Mouse (Mus musculus) adrenal gland, adult 2 months (tissue): ENCODE measurements around the gene Engase. TPM values are rescaled to one million over a fixed set of nuclear protein-coding genes. Genes with fewer than 3 reads are reported as not detected.

Experiments used
- DNase-seq: peaks from one replicate; pipeline ENCODE4 v3.0.0; 2021
- long read RNA-seq: library from polyadenylated mRNA; stranded (forward); transcript quantifications from one replicate; pipeline ENCODE4 v2.0.0, GENCODE M21; 2021
- polyA plus RNA-seq: library from polyadenylated mRNA; depleted of rRNA; stranded (reverse); fragments of >200 nt; gene quantifications from 2 replicates; pipeline ENCODE4 v1.2.3, GENCODE M21; 2012; rRNA removed
- total RNA-seq, 2 experiments: library from RNA; stranded (reverse); gene quantifications; 2 replicates each; pipeline ENCODE4 v1.2.3; 2021

Gene Engase
- total RNA-seq = 10 to 100 TPM; 10.1 to 17.1 TPM
- 26.4 and 40.6 TPM in 2 replicates for polyA plus RNA-seq
- long read RNA-seq, full-length matches to known transcripts = 18 of 26 reads
- long read RNA-seq, partial matches to known transcripts = 0 of 26 reads
- long read RNA-seq, other reads (novel, unspliced or antisense) = 8 of 26 reads

DNA sequence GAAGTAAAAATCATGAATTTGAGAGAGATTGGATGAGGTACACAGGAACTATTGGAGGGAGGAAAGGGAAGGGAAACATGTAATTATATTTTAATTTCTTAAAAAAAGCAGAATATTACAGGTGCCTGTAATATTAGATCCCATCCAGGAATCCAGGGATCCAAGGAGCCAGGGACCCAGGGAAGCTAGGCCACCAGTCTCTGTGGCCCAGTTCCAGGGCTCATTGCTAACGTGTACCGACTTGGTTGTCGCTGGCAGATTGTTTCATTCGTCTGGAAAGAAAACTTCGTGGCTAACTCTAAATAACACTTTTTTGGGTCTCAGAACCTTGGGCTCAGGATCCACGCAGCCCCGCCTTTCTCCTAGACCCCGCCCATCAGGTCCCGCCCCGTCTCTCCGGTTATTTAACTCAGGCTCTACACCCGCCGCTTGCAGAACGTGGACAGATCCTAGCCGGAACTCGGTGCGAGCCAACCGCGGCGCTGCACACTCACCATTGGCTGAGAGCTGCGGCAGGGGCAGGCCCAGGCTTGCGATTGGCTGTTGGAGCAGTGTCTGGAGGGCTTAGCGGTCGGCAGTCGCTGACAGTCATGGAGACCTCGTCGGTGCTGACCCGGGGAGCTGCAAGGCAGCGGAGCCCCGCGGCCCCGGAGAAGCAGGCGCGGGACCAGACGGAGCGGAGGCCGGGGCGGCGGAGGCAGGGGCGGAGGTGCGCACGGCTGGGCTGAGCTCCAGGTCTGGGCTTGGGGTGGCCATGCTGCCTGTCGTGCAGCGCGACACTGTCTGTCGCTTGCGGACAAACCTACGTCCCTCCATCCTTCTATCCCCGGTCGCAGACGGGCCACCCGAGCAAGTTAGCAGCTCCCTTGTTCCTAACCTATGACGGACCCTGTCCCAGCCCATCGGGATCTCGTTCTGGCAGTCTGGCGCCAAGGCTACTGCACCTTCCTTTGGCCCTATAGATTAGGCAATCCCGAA, at the start of gene Engase:
Gene Engase (plus strand): TSS at position 434 of the 978 bp plus-strand sequence.
- DNase-seq = peak; percentile 98

DNA sequence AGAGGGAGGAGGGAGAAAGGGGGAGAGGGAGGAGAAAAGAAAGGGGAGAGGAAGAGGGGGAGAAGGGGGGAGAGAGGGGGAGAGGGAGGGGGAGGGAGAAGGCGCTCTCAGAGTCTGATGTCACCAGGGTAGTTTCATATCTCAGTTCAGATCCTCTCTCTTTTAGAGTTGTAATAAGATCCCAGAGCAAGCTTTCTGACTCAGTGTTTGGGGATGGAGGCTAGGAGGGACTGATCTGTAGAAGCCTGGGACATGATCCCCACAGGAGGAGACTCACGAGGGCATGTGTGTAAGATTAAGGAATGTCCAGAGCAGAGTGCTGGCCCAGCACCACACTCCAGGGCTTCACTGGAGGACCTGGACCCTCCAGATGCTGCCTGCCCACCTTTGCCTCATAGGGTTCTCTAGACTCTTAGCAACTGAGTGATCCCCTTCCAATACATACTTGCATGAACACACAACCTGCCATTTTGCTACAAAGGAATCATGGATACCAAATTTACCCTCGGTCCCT, 49.3 kb upstream of the Engase start:
- DNase-seq = no peak

DNA sequence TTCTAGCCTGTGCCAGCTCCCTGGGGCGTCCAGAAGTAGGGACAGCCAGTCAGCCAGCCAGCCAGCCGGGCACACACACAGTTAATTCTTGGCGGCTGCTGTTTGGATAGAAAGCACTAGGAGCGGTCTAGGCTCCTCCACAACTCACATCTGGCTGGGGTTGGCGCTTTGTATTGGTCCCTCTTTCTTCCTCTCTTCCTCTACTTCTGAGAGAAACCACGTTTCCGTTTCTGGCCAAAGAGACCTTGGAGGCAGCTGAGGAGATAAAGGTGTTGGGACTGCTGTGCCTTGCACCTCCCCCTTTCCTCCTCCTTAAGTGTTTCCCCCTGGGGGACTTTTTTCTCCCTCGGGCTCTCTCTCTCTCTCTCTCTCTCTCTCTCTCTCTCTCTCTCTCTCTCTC, 48.6 kb upstream of the Engase start, which contains the start of gene C1qtnf1:
Gene C1qtnf1 (plus strand): TSS at position 218 of the 400 bp plus-strand sequence.
- DNase-seq = peak; percentile 38

DNA sequence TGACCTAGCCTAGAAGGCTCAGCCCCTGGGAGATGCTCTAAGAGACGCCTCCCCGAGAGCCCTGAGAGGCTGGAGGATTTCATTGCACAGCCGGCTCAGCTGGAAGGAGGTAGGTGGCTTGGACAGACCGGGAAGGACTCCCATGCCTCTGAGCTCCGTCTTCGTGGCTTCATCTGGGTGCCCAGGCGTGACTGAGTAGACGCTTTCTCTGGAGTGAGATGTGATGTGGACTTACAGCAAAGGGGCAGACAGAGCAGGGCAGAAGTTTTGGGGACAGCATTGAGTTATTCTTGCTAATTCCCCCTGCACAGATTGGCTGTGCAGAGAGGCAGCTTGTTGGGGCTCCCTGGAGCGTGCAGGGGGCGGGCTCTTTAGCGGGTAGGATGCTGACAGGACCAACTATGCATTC, 48.2 kb upstream of the Engase start:
- DNase-seq = peak; percentile 50

DNA sequence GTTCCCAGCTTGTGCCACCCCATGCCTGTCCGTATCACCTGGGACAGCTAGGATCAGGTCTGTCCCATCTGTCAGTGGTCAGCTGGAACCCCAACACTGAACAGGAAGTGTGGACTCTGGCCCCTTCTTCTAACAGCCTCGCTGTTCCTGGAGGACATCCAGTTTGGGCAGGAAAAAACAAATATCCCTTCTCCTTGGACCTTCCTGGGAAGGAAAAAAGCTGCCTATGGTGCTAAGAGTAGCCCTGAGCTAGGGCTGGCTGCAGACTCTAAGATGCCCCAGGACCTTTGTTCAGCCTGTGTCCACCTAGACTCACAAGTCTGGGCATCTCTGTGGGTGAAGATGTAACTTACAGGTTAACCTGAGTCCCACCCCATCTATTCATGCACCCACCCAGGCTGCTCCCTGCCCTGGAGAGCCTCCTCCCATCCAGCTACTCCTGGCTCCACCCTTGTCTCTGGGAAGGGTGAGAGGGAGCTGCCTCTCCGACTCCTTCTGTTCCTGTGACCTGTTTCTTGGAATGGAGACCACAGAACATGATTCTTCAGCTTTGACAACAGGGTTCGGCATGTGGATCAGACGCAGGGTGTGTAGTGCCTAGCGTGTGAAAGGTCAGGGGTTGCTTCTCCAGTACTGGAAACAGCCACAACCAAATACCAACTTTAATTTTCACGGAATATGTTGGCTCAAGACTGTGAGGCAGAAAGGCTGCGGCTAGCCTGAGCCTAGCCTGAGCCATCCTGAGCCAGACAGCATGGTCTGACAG, 47.5 kb upstream of the Engase start:
- DNase-seq = no peak

DNA sequence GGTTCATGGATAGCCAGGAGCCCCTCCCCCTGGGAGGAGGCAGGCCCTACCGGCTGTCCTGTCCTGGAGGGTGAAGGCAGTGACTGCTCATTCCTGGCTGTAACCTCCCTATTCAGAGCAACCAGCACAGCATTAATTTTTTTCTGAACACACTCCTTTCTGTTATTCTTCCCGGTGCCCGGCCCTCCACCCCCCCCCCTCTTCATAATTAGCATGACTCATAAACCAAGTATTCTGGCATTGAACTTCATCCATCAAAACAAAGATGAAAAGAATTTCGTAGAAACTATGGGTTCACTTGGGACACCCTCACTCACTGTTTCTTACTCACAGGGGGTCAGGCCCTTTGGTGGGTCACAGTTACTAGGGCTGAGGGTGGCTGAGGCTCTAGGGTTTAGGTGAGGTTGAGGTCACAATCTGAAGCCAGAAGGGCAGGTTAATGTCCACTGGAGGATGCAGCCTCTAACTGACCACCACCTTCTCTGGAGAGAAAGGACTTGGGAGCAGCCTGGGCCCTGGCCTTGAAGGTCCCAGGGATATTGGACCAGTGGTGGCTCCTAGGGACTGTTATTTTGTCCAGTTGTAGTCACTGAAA, 46.2 kb upstream of the Engase start:
- DNase-seq = peak; percentile 54

DNA sequence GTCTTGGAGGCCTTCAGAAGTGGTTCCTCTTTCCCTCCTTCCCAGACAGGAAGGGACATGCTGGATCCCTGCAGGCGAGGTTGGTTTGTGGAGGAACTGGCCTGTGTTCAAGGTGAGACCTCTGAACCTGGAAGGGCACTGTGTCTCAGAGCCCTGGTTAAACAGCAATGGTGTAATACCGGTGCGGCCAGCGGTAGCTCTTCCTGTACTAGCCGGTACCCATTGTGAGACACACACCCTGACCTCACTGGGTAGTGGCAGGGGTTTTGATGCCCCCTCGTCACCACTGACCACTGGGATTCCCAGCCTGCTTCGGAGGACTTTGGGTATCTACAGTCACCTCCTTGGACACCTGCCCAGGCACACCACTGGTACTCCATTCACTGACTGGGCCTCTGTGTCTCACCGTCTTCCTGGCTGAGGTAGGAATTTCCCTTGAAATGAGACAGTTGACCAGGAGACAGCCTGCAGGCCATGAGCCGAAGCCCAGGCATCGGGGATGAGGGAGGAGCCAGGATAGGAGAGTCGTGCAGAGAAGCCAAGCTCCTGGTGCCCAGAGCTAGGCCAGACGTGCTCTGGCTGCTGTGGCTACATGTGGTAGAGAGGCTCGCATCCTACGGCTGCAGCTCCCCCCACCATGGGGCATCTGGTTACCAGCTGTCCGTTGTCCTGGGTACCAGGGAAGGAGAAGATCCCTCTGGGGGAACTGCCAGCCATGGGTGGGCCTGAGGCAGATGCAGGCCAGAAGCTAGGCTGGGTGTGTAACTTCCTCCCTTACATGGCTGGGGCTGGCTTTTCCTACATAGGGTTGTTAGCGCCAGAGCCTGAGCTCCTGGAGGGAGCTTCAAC, 45.3 kb upstream of the Engase start:
- DNase-seq = no peak

DNA sequence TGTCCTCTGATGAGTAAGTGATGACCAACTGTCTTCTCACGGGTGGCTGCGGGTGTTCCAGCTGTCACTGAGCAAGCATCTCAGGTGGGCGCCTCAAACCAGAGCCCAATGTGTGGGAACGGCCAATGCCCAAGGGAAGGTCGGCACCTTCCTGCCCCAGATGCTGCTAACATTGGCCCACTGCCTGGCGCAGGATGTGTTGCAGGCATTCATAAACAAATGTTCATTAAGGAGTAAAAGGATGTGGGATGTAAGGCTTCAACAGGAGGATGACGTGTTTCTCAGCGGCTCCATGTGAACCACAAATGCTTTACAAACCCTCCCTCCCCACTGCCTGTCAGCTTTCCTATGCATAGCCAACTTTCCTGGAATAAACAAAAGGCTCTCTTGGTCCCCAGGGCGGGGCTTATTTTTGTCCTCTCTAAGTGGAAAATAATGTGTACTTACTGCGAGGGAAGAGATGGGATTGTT, 43.2 kb upstream of the Engase start:
- peak; percentile 31 for DNase-seq

DNA sequence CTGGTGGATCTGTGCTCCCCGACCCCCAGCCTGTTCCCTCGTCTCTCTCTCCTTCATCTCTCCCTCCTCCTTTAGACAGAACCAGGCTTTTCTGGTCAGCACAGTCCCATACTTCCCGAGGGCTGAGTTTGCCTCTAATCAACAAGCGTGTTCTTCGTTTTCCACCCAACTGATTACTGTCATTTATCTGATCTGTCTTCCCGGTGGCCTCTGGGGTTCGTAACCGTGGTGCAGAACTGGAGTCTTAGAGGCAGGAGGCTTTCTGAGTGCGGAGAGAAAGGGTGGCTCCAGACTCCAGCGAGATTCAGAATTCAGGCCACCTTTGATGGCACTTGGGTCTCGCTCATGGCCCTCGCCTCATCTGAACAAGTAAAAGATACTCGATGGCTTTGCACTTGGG, 42.5 kb upstream of the Engase start:
- DNase-seq = no peak

DNA sequence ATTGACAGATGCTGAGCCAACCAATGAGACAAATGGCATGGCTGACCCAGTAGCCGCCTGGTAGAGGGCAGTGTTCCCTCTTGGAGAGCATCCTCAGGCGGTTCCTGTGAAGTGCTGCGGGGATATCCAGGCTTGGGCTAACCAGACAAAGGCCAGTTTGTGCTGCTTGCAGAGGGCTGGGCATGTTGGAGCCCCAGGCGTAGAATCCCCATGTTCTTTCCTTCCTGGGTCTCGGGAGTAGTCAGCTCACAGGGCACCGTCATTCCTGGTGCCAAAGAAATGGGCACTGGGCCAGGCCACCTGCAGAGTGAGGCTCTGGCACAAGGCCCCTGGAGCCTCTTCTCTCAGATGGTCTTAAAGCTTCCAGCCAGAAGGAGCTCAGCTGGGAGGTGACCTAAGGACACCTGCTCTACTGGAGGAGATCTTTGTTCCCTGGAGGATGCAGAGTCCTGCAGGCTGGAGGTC, 40.1 kb upstream of the Engase start:
- no peak for DNase-seq

DNA sequence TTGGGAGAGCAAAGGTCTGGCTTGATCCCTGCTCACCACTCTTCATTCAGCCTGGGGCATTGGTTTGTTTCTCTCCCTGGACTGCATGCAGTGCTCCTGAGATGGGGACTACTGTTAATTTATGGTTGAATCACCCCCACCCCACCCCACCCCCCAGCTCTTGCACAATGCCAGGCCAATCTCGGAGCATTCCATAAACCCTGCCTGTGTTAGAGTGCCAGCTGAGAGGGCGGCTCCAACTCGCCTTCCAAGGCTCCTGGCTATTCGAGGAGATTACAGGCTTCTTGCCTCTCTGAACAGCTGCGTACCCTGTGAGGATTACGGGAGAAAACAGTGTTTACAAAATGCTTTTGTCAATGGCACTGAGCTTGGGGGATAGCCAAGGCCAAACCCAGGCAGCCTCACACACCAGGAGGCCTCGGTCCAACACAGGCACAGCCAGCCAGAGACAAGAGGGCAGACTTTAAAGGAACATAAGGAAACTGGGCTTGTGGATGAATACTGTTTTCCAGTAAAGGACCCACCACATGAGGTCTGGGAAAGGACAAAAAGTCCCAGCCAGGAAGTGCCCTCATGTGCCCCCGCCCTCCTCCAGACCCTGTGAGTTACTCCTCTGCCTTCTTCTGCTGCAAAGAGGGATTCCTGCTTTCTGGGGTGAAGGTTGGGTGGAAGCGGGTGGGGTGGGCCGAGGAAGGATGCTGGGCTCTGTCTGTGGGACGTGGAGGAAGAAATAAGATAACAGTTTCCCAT, 37.8 kb upstream of the Engase start:
- peak; percentile 65 for DNase-seq

DNA sequence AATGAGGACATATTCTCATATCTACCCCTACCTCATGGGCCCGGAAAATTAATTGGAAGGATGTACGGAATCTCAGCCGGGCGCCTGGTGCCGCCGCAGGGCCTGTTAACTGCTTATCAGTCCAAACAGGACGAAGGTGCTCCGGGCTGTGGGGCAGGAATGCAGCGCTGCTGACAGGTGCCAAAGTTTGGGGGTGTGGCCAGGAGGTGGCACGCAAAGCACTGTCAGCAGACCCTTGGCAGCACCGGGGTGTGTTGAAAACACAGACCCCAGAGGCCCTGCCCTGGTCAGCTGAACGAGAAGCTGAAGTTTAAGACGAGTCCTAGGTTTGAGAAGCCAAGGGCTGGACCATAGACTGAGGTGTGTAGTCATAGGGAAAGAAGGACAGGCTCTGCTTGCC, 33.9 kb upstream of the Engase start:
- DNase-seq = no peak

DNA sequence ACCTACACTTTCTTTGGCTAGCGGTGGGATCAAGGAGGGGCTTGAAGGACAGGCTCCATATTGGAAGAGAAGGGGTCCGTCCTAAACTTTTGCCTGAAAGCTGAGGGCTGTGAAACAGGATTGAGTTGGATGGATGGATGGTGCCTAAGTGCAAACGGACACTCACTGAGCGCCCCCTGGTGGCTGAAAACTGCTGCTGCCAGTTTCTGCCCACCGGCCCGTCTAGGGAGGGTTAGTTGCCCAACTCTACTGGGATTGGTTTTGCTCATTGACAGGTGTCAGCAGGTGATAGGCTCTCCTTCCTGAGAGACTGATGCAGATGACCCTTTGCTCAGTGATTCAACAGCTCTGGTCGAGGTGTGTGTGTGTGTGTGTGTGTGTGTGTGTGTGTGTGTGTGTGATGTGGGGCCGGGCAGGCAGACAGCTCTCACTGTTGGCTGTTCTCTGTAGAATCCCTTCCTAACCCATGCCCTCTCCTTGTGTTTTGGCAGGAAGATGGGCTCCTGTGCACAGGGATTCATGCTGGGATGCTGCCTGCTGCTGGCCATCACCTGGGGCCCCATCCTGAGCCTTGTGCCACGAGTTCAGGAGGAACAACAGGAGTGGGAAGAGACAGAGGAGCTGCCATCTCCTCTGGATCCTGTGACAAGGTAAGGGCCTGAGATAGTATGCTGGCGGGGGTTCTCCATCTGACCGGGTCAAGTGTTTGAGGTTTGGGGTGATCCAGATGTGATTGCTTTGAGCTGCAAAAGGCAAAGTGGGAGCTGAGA, 33.2 kb upstream of the Engase start:
- DNase-seq = peak; percentile 62

DNA sequence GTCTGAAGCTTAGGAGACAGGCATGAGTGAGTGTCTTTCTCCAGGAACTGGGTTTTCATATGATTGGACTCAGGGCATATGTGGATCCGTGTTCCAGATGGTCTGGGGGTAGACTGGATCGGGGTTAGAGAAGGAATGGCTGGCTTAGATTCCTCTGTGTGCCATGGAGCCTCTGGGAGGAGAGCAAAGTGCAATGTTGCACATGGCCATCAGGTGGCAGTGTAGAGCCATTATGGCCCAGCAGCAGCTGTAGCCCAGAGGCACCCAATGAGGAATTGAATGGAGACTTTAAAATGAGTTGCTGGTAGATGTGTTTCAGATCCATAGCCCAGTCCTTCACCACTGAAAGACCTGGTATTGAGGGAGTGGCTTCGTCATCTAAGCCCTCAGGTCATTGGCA, 30.8 kb upstream of the Engase start:
- DNase-seq = peak; percentile 72

DNA sequence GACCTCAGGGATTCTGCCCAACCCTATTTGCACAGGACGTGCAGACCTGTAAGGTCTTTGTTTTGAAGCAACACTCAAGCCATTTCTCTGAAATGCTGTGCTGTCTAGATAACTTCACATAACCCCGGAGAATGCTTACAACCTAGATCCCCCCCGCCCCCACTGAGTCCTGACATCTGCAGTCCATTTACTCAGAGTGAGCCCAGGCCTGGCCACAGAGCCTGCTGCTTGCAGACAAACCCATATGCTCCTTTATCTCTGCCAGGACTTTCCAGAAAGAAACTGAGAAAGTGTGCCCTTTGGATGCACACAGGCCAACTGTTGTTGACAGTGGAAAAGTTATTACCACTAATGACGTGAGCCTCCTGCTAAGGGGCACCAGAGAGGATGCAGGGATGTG, 29.3 kb upstream of the Engase start:
- no peak for DNase-seq

DNA sequence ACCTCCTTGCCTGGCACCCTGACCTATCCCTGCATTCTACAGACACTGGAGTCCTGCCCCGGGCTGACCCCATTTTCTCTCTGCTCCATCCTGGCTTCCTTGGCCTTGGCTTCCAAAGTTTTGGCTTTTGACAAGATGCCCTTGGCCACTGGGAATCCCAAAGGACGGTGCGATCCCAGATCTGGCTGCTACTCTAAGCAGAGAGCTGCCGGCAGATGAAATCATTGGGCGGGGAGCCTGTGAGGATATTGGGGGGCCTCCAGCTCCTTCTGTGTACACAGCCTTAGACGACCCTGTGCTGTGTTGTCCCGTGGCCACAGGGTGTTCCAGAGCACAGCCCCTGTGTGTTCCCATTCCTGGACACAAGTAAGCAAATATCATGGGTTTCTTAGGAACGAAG, 28.2 kb upstream of the Engase start:
- DNase-seq = peak; percentile 36

DNA sequence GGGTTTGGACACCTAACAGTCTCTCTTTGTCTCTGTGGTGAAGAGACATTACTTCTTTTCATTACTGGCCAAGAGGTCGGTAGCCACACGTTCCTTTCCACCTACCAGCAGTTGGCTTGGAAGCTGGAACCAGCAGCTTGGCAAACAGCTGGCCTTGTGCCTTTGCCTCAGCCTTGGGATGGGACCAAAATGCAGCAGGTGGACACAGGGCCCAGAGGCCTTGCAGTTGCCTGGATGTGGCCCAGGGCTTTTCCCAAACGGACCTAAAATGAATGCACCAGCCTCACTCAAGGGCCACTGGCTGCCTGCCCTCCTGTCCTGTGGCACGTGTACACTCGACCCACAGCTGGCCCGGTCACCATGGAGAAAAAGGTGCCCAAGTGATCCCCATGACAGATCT, 25.4 kb upstream of the Engase start:
- DNase-seq = peak; percentile 53

DNA sequence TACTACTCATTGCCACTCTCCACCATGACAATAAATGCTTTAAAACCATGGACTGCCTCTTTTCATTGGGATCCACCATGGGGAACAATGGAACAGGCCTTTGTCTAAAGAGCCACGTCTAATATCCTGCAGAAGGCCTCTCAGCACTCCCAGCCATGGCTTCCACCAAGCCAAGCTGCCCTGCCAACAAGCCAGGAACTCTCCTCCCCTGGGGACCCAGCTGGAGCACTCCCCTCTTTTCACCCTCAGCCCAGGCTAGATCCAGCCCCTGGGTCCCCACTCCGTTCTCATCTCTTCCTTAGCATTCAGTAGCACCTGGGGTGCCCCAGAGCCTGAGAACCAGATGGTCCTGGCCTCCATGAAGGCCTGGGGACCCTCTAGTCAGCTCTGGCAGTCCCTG, 23.7 kb upstream of the Engase start:
- DNase-seq = no peak
